Mouse (Mus musculus): ENCODE data around the gene Uba3.

DNA sequence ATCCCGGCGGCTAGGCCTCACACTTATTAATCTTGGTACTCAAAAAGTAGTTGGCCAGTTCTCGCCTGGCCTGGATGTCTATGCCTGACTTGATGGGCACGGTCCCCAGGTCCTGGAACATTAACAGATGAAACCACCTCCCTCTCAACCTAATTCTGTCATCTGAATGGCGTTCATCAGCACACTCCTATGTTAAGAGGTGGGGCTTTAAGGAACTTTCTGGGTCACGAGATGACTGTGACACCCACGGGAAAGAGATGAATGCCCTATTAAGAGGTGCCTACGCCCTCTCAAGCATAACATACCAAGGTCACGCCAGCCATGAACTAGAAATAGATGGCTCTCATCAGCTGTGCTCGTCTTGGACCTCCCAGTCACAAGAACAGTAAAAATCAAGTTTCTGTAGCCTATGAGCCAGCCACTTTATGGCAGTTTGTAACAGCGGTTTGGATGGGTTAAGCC lies 26.0 kb downstream of the Uba3 start:
- no peak for TF ChIP-seq POLR2A (IDR thresholded peaks at IDR 0.05; ENCODE audit: insufficient read depth, low read depth, low read length)
- TF ChIP-seq CTCF (IDR thresholded peaks at IDR 0.05; ENCODE audit: insufficient read depth, low read depth, low read length), result no peak

Data from olfactory bulb, adult 2 months (tissue).